Mouse (Mus musculus): ENCODE data around the gene Trap1a. TPM values are rescaled to one million over a fixed set of nuclear protein-coding genes. Genes with fewer than 3 reads are reported as not detected.
"Not testable (repeated sequence)": the region's sequence is repeated elsewhere in the genome, so short reads cannot be mapped to it uniquely, and the experiment has no call there.

Trap1a gene
- total RNA-seq (2021), result not detected
- long read RNA-seq, result 0 reads

DNA sequence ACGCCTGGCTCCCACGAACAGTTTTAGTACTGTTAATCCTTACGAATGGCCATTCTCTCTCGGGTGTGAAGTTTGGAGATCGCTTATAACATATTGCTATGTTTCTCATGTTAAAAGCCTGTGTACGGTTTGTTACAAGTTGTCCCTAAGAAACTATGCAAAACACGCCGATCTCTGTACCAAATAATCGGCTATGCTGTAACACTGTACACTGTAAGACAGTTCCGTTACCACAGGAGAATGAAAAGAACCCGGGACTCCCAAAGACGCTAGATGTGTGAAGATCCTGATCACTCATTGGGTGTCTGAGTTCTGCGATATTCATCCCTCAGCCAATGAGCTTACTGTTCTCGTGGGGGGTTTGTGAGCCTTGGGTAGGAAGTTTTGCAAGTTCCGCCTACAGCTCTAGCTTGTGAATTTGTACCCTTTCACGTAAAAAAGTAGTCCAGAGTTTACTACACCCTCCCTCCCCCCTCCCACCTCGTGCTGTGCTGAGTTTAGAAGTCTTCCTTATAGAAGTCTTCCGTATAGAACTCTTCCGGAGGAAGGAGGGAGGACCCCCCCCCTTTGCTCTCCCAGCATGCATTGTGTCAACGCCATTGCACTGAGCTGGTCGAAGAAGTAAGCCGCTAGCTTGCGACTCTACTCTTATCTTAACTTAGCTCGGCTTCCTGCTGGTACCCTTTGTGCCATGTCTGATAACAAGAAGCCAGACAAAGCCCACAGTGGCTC is at the start of gene Trap1a:
Gene Trap1a, plus strand, starts transcription at position 421 of the 732 bp plus-strand sequence.
- no peak for DNase-seq (ENCODE audit: low spot score in 2 of 2)

GRCm38 (mm10) chrX:139293114-139293513 is 40.4 kb upstream of the Trap1a start:
- no peak for DNase-seq (ENCODE audit: low spot score in 2 of 2)

- DNase-seq (ENCODE audit: low spot score in 2 of 2), result no peak
Observed at GRCm38 (mm10) chrX:139295325-139295724, 38.2 kb upstream of the Trap1a start.

DNA sequence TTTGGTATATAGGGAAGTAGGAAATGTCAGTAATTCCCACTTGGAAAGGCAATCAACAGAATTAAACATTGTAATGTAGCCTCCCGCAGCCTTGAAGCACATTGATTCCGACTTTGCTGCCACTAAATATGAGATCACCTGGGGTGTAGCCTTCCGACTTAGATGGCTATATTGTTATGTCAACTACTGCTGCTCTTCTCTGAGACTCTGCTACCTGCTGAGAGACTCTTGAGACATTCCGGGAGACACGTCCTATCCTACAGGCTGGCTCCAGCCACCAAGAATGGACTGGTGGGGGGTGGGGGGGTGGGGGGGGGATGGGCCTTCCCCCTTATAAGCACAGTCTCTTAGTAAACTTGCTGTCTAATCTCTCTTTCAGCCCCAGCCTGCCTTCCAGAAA is 16.1 kb upstream of the Trap1a start:
- DNase-seq (ENCODE audit: low spot score in 2 of 2), result not testable (repeated sequence)

GRCm38 (mm10) chrX:139332583-139332982 is 900 bp upstream of the Trap1a start:
- DNase-seq (ENCODE audit: low spot score in 2 of 2), result no peak

DNA sequence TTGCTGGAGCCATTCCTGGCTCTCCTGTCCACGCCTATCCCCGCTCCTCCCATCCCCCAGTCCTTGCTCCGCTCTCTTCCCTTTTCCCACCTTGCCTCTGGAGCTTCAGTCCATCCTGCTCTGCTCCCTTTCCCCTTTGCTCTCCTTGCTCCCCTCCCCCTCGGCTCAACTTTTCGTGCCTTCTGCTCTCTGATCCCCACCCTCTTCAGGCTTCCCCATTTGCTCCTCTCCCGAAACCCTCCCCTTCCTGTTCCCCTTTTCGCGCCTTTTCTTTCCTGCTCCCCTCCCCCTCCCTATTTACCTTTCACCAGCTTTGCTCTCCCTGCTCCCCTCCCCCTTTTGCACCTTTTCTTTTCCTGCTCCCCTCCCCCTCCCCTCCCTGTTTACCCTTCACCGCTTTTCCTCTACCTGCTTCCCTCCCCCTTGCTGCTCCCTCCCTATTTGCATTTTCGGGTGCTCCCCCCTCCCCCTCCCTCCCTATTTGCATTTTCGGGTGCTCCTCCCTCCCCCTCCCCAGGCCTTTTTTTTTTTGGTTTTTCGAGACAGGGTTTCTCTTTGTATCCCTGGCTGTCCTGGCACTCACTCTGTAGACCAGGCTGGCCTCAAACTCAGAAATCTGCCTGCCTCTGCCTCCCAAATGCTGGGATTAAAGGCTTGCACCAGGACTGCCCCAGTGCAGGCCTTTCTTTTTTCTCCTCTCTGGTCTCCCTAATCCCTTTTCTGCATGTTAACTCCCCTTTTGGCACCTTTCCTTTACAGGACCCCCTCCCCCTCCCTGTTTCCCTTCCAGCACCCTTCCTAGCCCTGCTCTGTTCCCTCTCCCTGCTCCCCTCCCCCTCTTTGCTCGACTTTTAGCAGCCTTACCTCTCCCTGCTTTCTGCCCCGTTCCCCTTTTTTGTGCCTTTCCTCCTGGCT is 1.3 kb downstream of the Trap1a start:
- DNase-seq (ENCODE audit: low spot score in 2 of 2), result no peak

- no peak for DNase-seq (ENCODE audit: low spot score in 2 of 2)
Observed at GRCm38 (mm10) chrX:139335419-139336074, 2.1 kb downstream of the Trap1a start.

- no peak for DNase-seq (ENCODE audit: low spot score in 2 of 2)
Observed at GRCm38 (mm10) chrX:139339553-139339952, 6.1 kb downstream of the Trap1a start.

DNA sequence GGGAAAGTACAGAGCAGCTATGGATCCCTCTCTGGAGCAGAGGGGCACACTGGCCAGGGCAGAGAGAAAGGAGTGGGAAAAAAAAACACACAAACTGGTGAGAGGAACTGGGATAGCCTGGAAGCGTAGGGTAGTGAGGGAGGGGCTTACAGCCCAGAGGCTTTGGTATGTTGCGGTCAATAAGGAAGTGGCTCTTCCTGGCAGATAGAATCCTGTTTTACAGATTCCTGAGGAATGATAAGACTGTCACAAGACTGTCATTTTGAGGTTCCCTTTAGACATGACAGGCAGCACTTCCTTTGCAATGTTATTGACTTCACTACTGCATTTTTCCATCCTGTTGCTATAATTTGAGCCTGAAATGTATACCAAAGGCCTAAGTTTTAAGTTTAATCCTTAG is 7.7 kb downstream of the Trap1a start:
- DNase-seq (ENCODE audit: low spot score in 2 of 2), result no peak

DNA sequence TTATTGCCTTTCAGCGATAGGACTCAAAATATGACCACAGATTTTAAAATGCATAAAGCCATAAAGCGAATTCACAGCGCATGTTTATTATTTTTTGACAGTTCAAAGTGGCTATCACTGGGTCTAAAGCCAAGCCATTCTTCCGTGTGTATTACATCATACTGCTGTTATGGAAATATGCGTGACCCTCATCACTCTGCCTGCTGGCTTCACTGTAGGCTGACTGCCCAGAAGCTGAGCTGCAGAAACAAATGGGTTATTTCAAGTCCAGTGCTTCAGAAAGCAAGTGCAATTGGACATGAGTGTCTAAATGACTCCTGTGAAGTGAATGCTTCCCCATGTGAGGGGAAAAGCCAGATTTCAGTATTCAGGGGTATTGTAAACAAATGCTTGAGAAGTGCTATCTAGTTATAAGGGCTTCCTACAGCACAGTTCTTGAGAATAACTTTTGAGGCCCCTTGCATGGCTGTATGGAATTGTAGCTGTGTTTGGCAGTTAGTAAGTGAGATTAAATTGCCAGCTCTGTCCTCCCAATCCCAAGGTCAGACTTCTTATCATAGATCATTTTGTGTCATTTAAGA is 18.8 kb downstream of the Trap1a start:
- no peak for DNase-seq (ENCODE audit: low spot score in 2 of 2)

DNA sequence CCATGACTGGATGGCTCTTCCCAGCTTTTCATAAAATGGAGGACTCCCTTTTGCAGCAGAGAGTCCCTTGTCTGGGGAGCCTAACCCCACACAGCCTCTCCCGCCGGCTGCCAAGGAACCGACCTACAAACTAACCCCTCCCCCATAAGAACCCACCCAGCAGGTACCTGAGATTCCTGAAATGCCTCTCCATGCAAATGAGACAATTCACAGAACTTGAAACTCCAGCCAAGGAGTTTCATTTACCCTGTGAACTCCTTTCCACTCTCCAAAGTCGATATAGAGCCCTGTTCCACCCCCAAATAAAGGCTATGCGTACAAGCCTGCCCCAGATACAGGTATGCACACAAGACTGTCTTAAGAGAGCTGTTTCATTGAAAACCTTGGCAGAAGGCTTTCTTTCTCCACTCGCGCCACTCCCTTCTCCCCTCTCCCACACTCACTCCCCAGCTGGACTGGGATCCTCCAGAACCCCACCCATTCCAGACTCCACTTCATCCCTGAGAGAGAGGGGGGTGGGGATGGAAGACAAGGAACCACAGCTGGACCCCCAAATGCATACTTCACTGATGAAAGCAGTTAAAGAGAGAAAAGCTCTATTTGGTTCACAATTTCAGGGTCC is 24.3 kb downstream of the Trap1a start:
- no peak for DNase-seq (ENCODE audit: low spot score in 2 of 2)

DNA sequence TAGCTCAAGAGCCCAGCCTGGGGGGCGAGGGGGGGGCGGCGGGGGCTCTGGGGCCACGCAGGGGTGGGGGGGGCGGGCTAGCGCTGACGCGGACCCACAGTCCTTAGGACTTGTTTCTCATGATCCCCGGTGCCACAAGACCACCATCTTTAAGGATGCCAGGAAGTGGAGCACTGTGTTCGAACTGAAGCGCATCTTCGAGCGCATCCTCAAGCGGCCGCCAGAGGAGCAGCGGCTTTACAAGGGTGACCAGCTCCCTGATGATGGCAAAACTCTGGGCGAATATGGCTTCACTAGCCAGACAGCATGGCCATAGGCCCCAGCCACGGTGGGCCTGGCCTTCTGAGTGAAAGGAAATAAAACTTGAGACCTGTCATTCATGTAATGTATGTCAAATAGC is 24.9 kb downstream of the Trap1a start:
- DNase-seq (ENCODE audit: low spot score in 2 of 2), result no peak

GRCm38 (mm10) chrX:139366837-139367528 is 33.5 kb downstream of the Trap1a start:
- no peak for DNase-seq (ENCODE audit: low spot score in 2 of 2)

GRCm38 (mm10) chrX:139367529-139367908 is 34.0 kb downstream of the Trap1a start:
- no peak for DNase-seq (ENCODE audit: low spot score in 2 of 2)

- DNase-seq (ENCODE audit: low spot score in 2 of 2), result peak in 1 of 2 experiments; percentile 51
Observed at GRCm38 (mm10) chrX:139369122-139369521, 35.6 kb downstream of the Trap1a start.

GRCm38 (mm10) chrX:139372665-139373064 is 39.2 kb downstream of the Trap1a start:
- peak in 1 of 2 experiments; percentile 28 for DNase-seq (ENCODE audit: low spot score in 2 of 2)

All from layer of hippocampus, adult 18-20 months (tissue).